Comparison of ENCODE assay signal across 13 mouse cellular contexts in genomic region chr2:164923291-164923690, GRCm38 (mm10).
"Had no signal": no experiment of that assay in that cellular context is flagged by ENCODE, and none has a peak within 500 bp of the region (broad histone marks: within the 10 kb centered on the region; RNA-seq: fewer than 3 reads in every experiment).

No protein-coding gene starts in this region.

- H3K27ac ChIP-seq: limb, embryonic 13.5 days; liver, embryonic 14.5 days; neural tube, embryonic 15.5 days had no signal

- H3K9ac ChIP-seq: limb, embryonic 13.5 days; liver, embryonic 14.5 days; midbrain, embryonic 12.5 days; neural tube, embryonic 15.5 days had no signal

- H3K27me3 ChIP-seq: limb, embryonic 13.5 days; midbrain, embryonic 12.5 days; neural tube, embryonic 15.5 days had no signal

- H3K9me3 ChIP-seq: limb, embryonic 13.5 days; midbrain, embryonic 12.5 days; neural tube, embryonic 15.5 days had no signal

- DNase-seq: kidney, adult 9 months; kidney, postnatal 14 days; left cerebral cortex, postnatal 4 days; lung, adult 18-20 months; right cerebral cortex, postnatal 4 days; spleen, adult 18-20 months; thymus, adult 18-20 months; thymus, postnatal 14 days had no signal

- H3K4me2 ChIP-seq: limb, embryonic 13.5 days; midbrain, embryonic 12.5 days; neural tube, embryonic 15.5 days had no signal

- H3K4me3 ChIP-seq: limb, embryonic 13.5 days; midbrain, embryonic 12.5 days; myocyte; neural tube, embryonic 15.5 days had no signal
